ENCODE assay signal across 12 mouse cellular contexts in genomic region chr1:162643752-162644151, GRCm38 (mm10). TPM values are rescaled to one million over a fixed set of nuclear protein-coding genes. Genes with fewer than 3 reads are reported as not detected.
DNase-seq lines count a peak whose midpoint lies in the region; ATAC-seq and TF ChIP-seq lines count a peak whose summit lies in the region.
"Had no signal": no experiment of that assay in that cellular context is flagged by ENCODE, and none has a peak within 500 bp of the region (broad histone marks: within the 10 kb centered on the region; RNA-seq: fewer than 3 reads in every experiment).

No protein-coding gene starts in this region.

- peak; percentile 79 for ATAC-seq in hindbrain, postnatal 0 days
- ATAC-seq in lung, postnatal 0 days, result peak; percentile 76
- ATAC-seq in neural tube, embryonic 15.5 days (ENCODE audit: low FRiP score), result no peak

- H3K9me3 ChIP-seq in hindbrain, postnatal 0 days (ENCODE audit: low read length), result no peaks in the 10 kb centered on the region
- no peaks in the 10 kb centered on the region for H3K9me3 ChIP-seq in hindbrain, embryonic 10.5 days
- H3K9me3 ChIP-seq in lung, postnatal 0 days (ENCODE audit: low read length), result no peaks in the 10 kb centered on the region
- no peaks in the 10 kb centered on the region for H3K9me3 ChIP-seq in neural tube, embryonic 15.5 days (replicated peaks)
- H3K9me3 ChIP-seq: embryonic facial prominence, embryonic 15.5 days; lung, embryonic 15.5 days had no signal

- DNase-seq in hindbrain, postnatal 0 days (ENCODE audit: low spot score), result peak; percentile 77
- no peak for DNase-seq in hindbrain, embryonic 10.5 days (ENCODE audit: low spot score)
- peak; percentile 63 for DNase-seq in adrenal gland, postnatal 25 days
- DNase-seq in frontal cortex, postnatal 25 days (ENCODE audit: low spot score in 2 of 2), result peak; percentile 6 to 18
- DNase-seq in kidney, postnatal 14 days, result peak; percentile 24
- peak; percentile 76 for DNase-seq in lung, postnatal 0 days (ENCODE audit: low spot score)
- DNase-seq in thymus, postnatal 4 days, result no peak

- no peak for TF ChIP-seq EP300 in lung, postnatal 0 days (IDR thresholded peaks at IDR 0.05)

- no peak overlapping the region for H3K9ac ChIP-seq in hindbrain, postnatal 0 days (replicated peaks; ENCODE audit: low read length)
- H3K9ac ChIP-seq in lung, postnatal 0 days (replicated peaks; ENCODE audit: low read depth), result no peak overlapping the region
- H3K9ac ChIP-seq in neural tube, embryonic 15.5 days (replicated peaks), result no peak overlapping the region
- H3K9ac ChIP-seq: embryonic facial prominence, embryonic 15.5 days; lung, embryonic 15.5 days had no signal

- no peak overlapping the region for H3K27ac ChIP-seq in hindbrain, postnatal 0 days
- no peak overlapping the region for H3K27ac ChIP-seq in hindbrain, embryonic 10.5 days
- no peak overlapping the region for H3K27ac ChIP-seq in lung, postnatal 0 days (ENCODE audit: low read length)
- H3K27ac ChIP-seq in neural tube, embryonic 15.5 days (replicated peaks), result no peak overlapping the region
- H3K27ac ChIP-seq: embryonic facial prominence, embryonic 15.5 days; lung, embryonic 15.5 days had no signal

- H3K27me3 ChIP-seq in hindbrain, postnatal 0 days (ENCODE audit: insufficient read depth, low read length), result no peaks in the 10 kb centered on the region
- H3K27me3 ChIP-seq in hindbrain, embryonic 10.5 days (ENCODE audit: insufficient read depth, poor library complexity, severe bottlenecking), result no peaks in the 10 kb centered on the region
- H3K27me3 ChIP-seq in lung, postnatal 0 days (replicated peaks; ENCODE audit: insufficient read depth, low read length), result no peaks in the 10 kb centered on the region
- H3K27me3 ChIP-seq in neural tube, embryonic 15.5 days (replicated peaks), result no peaks in the 10 kb centered on the region
- H3K27me3 ChIP-seq: embryonic facial prominence, embryonic 15.5 days; lung, embryonic 15.5 days had no signal

- H3K4me3 ChIP-seq in hindbrain, postnatal 0 days (ENCODE audit: low read length), result no peak overlapping the region
- H3K4me3 ChIP-seq in hindbrain, embryonic 10.5 days, result no peak overlapping the region
- no peak overlapping the region for H3K4me3 ChIP-seq in lung, postnatal 0 days (ENCODE audit: low read depth, low read length)
- H3K4me3 ChIP-seq in neural tube, embryonic 15.5 days (replicated peaks), result no peak overlapping the region
- H3K4me3 ChIP-seq: embryonic facial prominence, embryonic 15.5 days; lung, embryonic 15.5 days had no signal

- WGBS in hindbrain, postnatal 0 days, result 29% methylated on average over 4 of the region's 4 CpGs
- 49% methylated on average over 4 of the region's 4 CpGs for WGBS in hindbrain, embryonic 10.5 days
- WGBS in lung, postnatal 0 days, result 24% methylated on average over 4 of the region's 4 CpGs
- 49% methylated on average over 4 of the region's 4 CpGs for WGBS in neural tube, embryonic 15.5 days

- no peak overlapping the region for H3K4me2 ChIP-seq in hindbrain, postnatal 0 days (ENCODE audit: low read depth, low read length)
- no peak overlapping the region for H3K4me2 ChIP-seq in lung, postnatal 0 days (replicated peaks; ENCODE audit: low read depth, low read length)
- H3K4me2 ChIP-seq in neural tube, embryonic 15.5 days, result no peak overlapping the region
- H3K4me2 ChIP-seq: embryonic facial prominence, embryonic 15.5 days; lung, embryonic 15.5 days had no signal

- TF ChIP-seq CTCF in hindbrain, postnatal 0 days (IDR thresholded peaks at IDR 0.05; ENCODE audit: low read depth), result no peak
- no peak for TF ChIP-seq CTCF in lung, postnatal 0 days (IDR thresholded peaks at IDR 0.05)

- H3K36me3 ChIP-seq in hindbrain, postnatal 0 days (ENCODE audit: insufficient read depth, low read length), result no peaks in the 10 kb centered on the region
- H3K36me3 ChIP-seq in hindbrain, embryonic 10.5 days, result no peaks in the 10 kb centered on the region
- H3K36me3 ChIP-seq in lung, postnatal 0 days (ENCODE audit: insufficient read depth, low read length), result no peaks in the 10 kb centered on the region
- no peaks in the 10 kb centered on the region for H3K36me3 ChIP-seq in neural tube, embryonic 15.5 days
- H3K36me3 ChIP-seq: embryonic facial prominence, embryonic 15.5 days; lung, embryonic 15.5 days had no signal

- no peaks in the 10 kb centered on the region for H3K4me1 ChIP-seq in hindbrain, postnatal 0 days (ENCODE audit: insufficient read depth, low read length)
- H3K4me1 ChIP-seq in hindbrain, embryonic 10.5 days (replicated peaks), result peaks cover 4% of the 10 kb centered on the region; the same call in 1 of the 2 replicates
- no peaks in the 10 kb centered on the region for H3K4me1 ChIP-seq in lung, postnatal 0 days (ENCODE audit: insufficient read depth, low read depth, low read length)
- no peaks in the 10 kb centered on the region for H3K4me1 ChIP-seq in neural tube, embryonic 15.5 days
- H3K4me1 ChIP-seq: embryonic facial prominence, embryonic 15.5 days had no signal

RNA-seq across cellular contexts. Expression of gene Myoc, which starts 4.8 kb away (rescaled TPM):
- total RNA-seq in hindbrain, postnatal 0 days (2014; rRNA removed), result 0.11 and 0.68 TPM in 2 replicates
- polyA plus RNA-seq in hindbrain, postnatal 0 days (2015; fragmentation: Nextera tagmentation; extraction: Ambion mirVana), result 0.53 and 0.71 TPM in 2 replicates
- 0.09 and 0.10 TPM in 2 replicates for polyA plus RNA-seq in hindbrain, embryonic 10.5 days (2016; fragmentation: Nextera tagmentation; extraction: Ambion mirVana)
- 1.2 and 1.9 TPM in 2 replicates for total RNA-seq in adrenal gland, postnatal 25 days (2021)
- polyA plus RNA-seq in lung, postnatal 0 days (2015; fragmentation: Nextera tagmentation; extraction: Ambion mirVana), result 0.11 and 0.12 TPM in 2 replicates
- 0.06 TPM in 1 of 2 replicates, not detected in the other for polyA plus RNA-seq in neural tube, embryonic 15.5 days (2015; fragmentation: Nextera tagmentation; extraction: Ambion mirVana)
- total RNA-seq: ES-E14 had no signal
- polyA plus RNA-seq: lung, embryonic 15.5 days; stomach, embryonic 16.5 days had no signal

RNA-seq across cellular contexts. Expression of gene Myocos, which starts 14.3 kb away (rescaled TPM):
- not detected in 2 replicates for total RNA-seq in hindbrain, postnatal 0 days (2014; rRNA removed)
- polyA plus RNA-seq in hindbrain, postnatal 0 days (2015; fragmentation: Nextera tagmentation; extraction: Ambion mirVana), result not detected in 2 replicates
- polyA plus RNA-seq in hindbrain, embryonic 10.5 days (2016; fragmentation: Nextera tagmentation; extraction: Ambion mirVana), result not detected in 2 replicates
- not detected in 2 replicates for total RNA-seq in adrenal gland, postnatal 25 days (2021)
- 0.19 TPM in 1 of 2 replicates, not detected in the other for polyA plus RNA-seq in lung, postnatal 0 days (2015; fragmentation: Nextera tagmentation; extraction: Ambion mirVana)
- not detected in 2 replicates for polyA plus RNA-seq in neural tube, embryonic 15.5 days (2015; fragmentation: Nextera tagmentation; extraction: Ambion mirVana)
- total RNA-seq: ES-E14 had no signal
- polyA plus RNA-seq: embryonic facial prominence, embryonic 15.5 days; lung, embryonic 15.5 days; stomach, embryonic 16.5 days had no signal

Comparison
In these comparisons a context has a peak if more than half of its experiments do, and no peak if none do; other contexts are left out.
1. DNase-seq: peak in hindbrain, postnatal 0 days (single experiment), adrenal gland, postnatal 25 days (single experiment), frontal cortex, postnatal 25 days (2 of 2), kidney, postnatal 14 days (single experiment) and lung, postnatal 0 days (single experiment); none in hindbrain, embryonic 10.5 days (single experiment) and thymus, postnatal 4 days (single experiment).